In genomic region chr15:84924781-84925315, GRCm38 (mm10) we compare ENCODE assay signal across 8 mouse cellular contexts. TPM values are rescaled to one million over a fixed set of nuclear protein-coding genes. Genes with fewer than 3 reads are reported as not detected.
A peak's percentile ranks its signal among the peaks of the same experiment; 100 is the strongest.
DNase-seq lines count a peak whose midpoint lies in the region; ATAC-seq and TF ChIP-seq lines count a peak whose summit lies in the region.

No protein-coding gene starts in this region.

- no peaks in the 10 kb centered on the region for H3K9me3 ChIP-seq in MEL (replicated peaks; ENCODE audit: insufficient read depth, low read length)
- no peaks in the 10 kb centered on the region for H3K9me3 ChIP-seq in embryonic facial prominence, embryonic 14.5 days (ENCODE audit: control insufficient read depth, low read length)
- no peaks in the 10 kb centered on the region for H3K9me3 ChIP-seq in lung, embryonic 14.5 days (ENCODE audit: low read depth, low read length)

- H3K4me1 ChIP-seq in MEL (ENCODE audit: control insufficient read depth in 1 of 2, insufficient read depth in 2 of 2, low read length in 2 of 2), result peaks cover 0 to 8% of the 10 kb centered on the region in 2 experiments; a peak in 2 of 4 replicates
- peaks cover 5% of the 10 kb centered on the region; the same call in 1 of the 2 replicates for H3K4me1 ChIP-seq in embryonic facial prominence, embryonic 14.5 days (ENCODE audit: control insufficient read depth, insufficient read depth, low read length)
- H3K4me1 ChIP-seq in lung, embryonic 14.5 days (ENCODE audit: insufficient read depth), result peaks cover 9% of the 10 kb centered on the region; the same call in 1 of the 2 replicates

- no peak overlapping the region for H3K27ac ChIP-seq in MEL (ENCODE audit: control insufficient read depth, low read depth, low read length)
- H3K27ac ChIP-seq in embryonic facial prominence, embryonic 14.5 days (replicated peaks; ENCODE audit: low read depth, low read length), result peak overlapping the region; percentile 42; the same call in 1 of the 2 replicates
- H3K27ac ChIP-seq in lung, embryonic 14.5 days (ENCODE audit: low read depth), result peak overlapping the region; percentile 25; the same call in 1 of the 2 replicates

- 10% methylated on average over 9 of the region's 9 CpGs for WGBS in embryonic facial prominence, embryonic 14.5 days
- 7% methylated on average over 9 of the region's 9 CpGs for WGBS in lung, embryonic 14.5 days

- H3K36me3 ChIP-seq in MEL (ENCODE audit: control insufficient read depth in 1 of 2, insufficient read depth in 2 of 2, low read length in 2 of 2), result peaks cover 17 to 22% of the 10 kb centered on the region in 2 experiments
- H3K36me3 ChIP-seq in embryonic facial prominence, embryonic 14.5 days (ENCODE audit: control insufficient read depth, insufficient read depth, low read length), result peaks cover 28% of the 10 kb centered on the region
- peaks cover 33% of the 10 kb centered on the region for H3K36me3 ChIP-seq in lung, embryonic 14.5 days (ENCODE audit: insufficient read depth)

- peaks cover 51% of the 10 kb centered on the region for H3K79me2 ChIP-seq in MEL (ENCODE audit: control insufficient read depth, insufficient read depth, low read length, poor library complexity)

- TF ChIP-seq EP300 in MEL (IDR thresholded peaks at IDR 0.05; ENCODE audit: low read depth in 1 of 2, low read length in 2 of 2), result no peak

- H3K9ac ChIP-seq in MEL (ENCODE audit: control insufficient read depth, low read depth, low read length, poor library complexity, severe bottlenecking), result peak overlapping the region; percentile 95
- peak overlapping the region; percentile 97 for H3K9ac ChIP-seq in embryonic facial prominence, embryonic 14.5 days (ENCODE audit: low read depth, low read length)
- peak overlapping the region; percentile 95 for H3K9ac ChIP-seq in lung, embryonic 14.5 days

- no peak for TF ChIP-seq POLR2A in MEL (IDR thresholded peaks at IDR 0.05; ENCODE audit: control insufficient read depth in 1 of 2, insufficient read depth in 1 of 2, low read depth in 1 of 2, low read length in 2 of 2, poor library complexity in 1 of 2)

- H3K4me2 ChIP-seq in embryonic facial prominence, embryonic 14.5 days (ENCODE audit: low read depth, low read length), result peak overlapping the region; percentile 84
- H3K4me2 ChIP-seq in lung, embryonic 14.5 days, result peak overlapping the region; percentile 74

- TF ChIP-seq CTCF in MEL (IDR thresholded peaks at IDR 0.05 in 2 of 3, conservative IDR thresholded peaks at IDR 0.05 in 1 of 3; ENCODE audit: control insufficient read depth in 1 of 3, insufficient read depth in 1 of 3, low read depth in 2 of 3, low read length in 3 of 3, poor library complexity in 1 of 3, severe bottlenecking in 1 of 3), result peak in 2 of 3 experiments; percentile 62 to 73; a peak in 4 of 6 replicates
- TF ChIP-seq CTCF in lung, embryonic 14.5 days (IDR thresholded peaks at IDR 0.05; ENCODE audit: low read depth), result peak; percentile 76

- peak; percentile 42 for TF ChIP-seq RAD21 in MEL (IDR thresholded peaks at IDR 0.05; ENCODE audit: low read depth, low read length)

- peak; percentile 18 for DNase-seq in adrenal gland, postnatal 10 days
- DNase-seq in adrenal gland, postnatal 14 days, result no peak
- DNase-seq in MEL (ENCODE audit: low read depth, low spot score), result peak; percentile 62
- peak; percentile 71 for DNase-seq in embryonic facial prominence, embryonic 14.5 days (ENCODE audit: low spot score)
- DNase-seq in hindlimb bud, embryonic 11.5 days (ENCODE audit: extremely low spot score, low read depth, low spot score), result peak; percentile 62
- peak; percentile 87 for DNase-seq in lung, embryonic 14.5 days
- peak; percentile 74 for DNase-seq in retina, postnatal 1 day
- DNase-seq in frontal cortex, postnatal 25 days (ENCODE audit: low spot score in 2 of 2), result no peak

- H3K27me3 ChIP-seq in MEL (ENCODE audit: control insufficient read depth in 1 of 2, insufficient read depth in 2 of 2, low read length in 2 of 2), result no peaks in the 10 kb centered on the region
- H3K27me3 ChIP-seq in embryonic facial prominence, embryonic 14.5 days (replicated peaks; ENCODE audit: control insufficient read depth, insufficient read depth, low read length), result no peaks in the 10 kb centered on the region
- no peaks in the 10 kb centered on the region for H3K27me3 ChIP-seq in lung, embryonic 14.5 days (ENCODE audit: insufficient read depth, low read length)

- no peak for ATAC-seq in embryonic facial prominence, embryonic 14.5 days (ENCODE audit: low read depth)
- ATAC-seq in lung, embryonic 14.5 days (ENCODE audit: insufficient read depth), result no peak

- peak overlapping the region; percentile 54 to 80 for H3K4me3 ChIP-seq in MEL (ENCODE audit: control insufficient read depth in 1 of 2, insufficient read depth in 1 of 2, low read depth in 2 of 2, low read length in 2 of 2)
- peak overlapping the region; percentile 99 for H3K4me3 ChIP-seq in embryonic facial prominence, embryonic 14.5 days (ENCODE audit: low read depth, low read length)
- H3K4me3 ChIP-seq in lung, embryonic 14.5 days (ENCODE audit: low read depth, low read length), result peak overlapping the region; percentile 98

TF ChIP-seq in MEL, 35 proteins besides CTCF, POLR2A, EP300 and RAD21:
- TF ChIP-seq E2F4 (IDR thresholded peaks at IDR 0.05; ENCODE audit: borderline replicate concordance, low read depth, low read length), result no peak
- TF ChIP-seq SIN3A (IDR thresholded peaks at IDR 0.05; ENCODE audit: low read length), result 0 out of 2 replicates have a peak, but pooled peaks have one; percentile 44
- TF ChIP-seq SMC3 (IDR thresholded peaks at IDR 0.05; ENCODE audit: low read depth, low read length), result peak; percentile 50
- no peak for TF ChIP-seq ETS1 (IDR thresholded peaks at IDR 0.05; ENCODE audit: low read depth, low read length)

RNA-seq across cellular contexts. Expression of gene Nup50, which starts 1.6 kb away (rescaled TPM):
- total RNA-seq in adrenal gland, postnatal 10 days (2021), result 10 to 100 TPM; 27.4 to 32.4 TPM
- 30.9 and 33.1 TPM in 2 replicates for total RNA-seq in adrenal gland, postnatal 14 days (2021)
- 54.7 and 55.9 TPM in 2 replicates for total RNA-seq in MEL (2012; rRNA removed)
- polyA plus RNA-seq in MEL (2012; ENCODE audit: insufficient read depth in 1 of 2, insufficient read length in 2 of 2, low read depth in 1 of 2, low replicate concordance in 2 of 2, missing spikeins in 1 of 2), result 10 to 100 TPM in 1 of 2 experiments, not detected in 1; 98.4 TPM
- 27.4 and 28.6 TPM in 2 replicates for polyA plus RNA-seq in embryonic facial prominence, embryonic 14.5 days (2014; fragmentation: Nextera tagmentation; extraction: Ambion mirVana)
- polyA plus RNA-seq in lung, embryonic 14.5 days (2014; fragmentation: Nextera tagmentation; extraction: Ambion mirVana), result 44.5 and 48.2 TPM in 2 replicates

RNA-seq across cellular contexts. Expression of gene Gm29666, which starts 5.0 kb away (rescaled TPM):
- total RNA-seq in adrenal gland, postnatal 10 days (2021), result under 1 TPM; 0.15 to 0.45 TPM
- total RNA-seq in adrenal gland, postnatal 14 days (2021), result 0.30 TPM in 2 replicates
- 0.42 and 0.49 TPM in 2 replicates for total RNA-seq in MEL (2012; rRNA removed)
- under 1 TPM in 1 of 2 experiments, not detected in 1; 0.36 TPM for polyA plus RNA-seq in MEL (2012; ENCODE audit: insufficient read depth in 1 of 2, insufficient read length in 2 of 2, low read depth in 1 of 2, low replicate concordance in 2 of 2, missing spikeins in 1 of 2)
- 0.28 and 0.33 TPM in 2 replicates for polyA plus RNA-seq in embryonic facial prominence, embryonic 14.5 days (2014; fragmentation: Nextera tagmentation; extraction: Ambion mirVana)
- 0.47 and 0.63 TPM in 2 replicates for polyA plus RNA-seq in lung, embryonic 14.5 days (2014; fragmentation: Nextera tagmentation; extraction: Ambion mirVana)

Comparison
In these comparisons a context has a peak if more than half of its experiments do, and no peak if none do; other contexts are left out.
1. DNase-seq: peak in adrenal gland, postnatal 10 days (single experiment), MEL (single experiment), embryonic facial prominence, embryonic 14.5 days (single experiment), hindlimb bud, embryonic 11.5 days (single experiment), lung, embryonic 14.5 days (single experiment) and retina, postnatal 1 day (single experiment); none in adrenal gland, postnatal 14 days (single experiment) and frontal cortex, postnatal 25 days (0 of 2).
2. Peak in every context shown above with its lines, with median percentiles within 50 percentile points of each other: H3K4me3 ChIP-seq and H3K9ac ChIP-seq.